Mouse (Mus musculus) liver, embryonic 14.5 days (tissue): ENCODE measurements at regions not wholly inside any gene's neighbourhood (a gene's known extent, or its start where the extent isn't known, plus 50 kb on each side); places are given as distances from the start of the nearest gene placed in this dataset.

Source experiments
- CTCF ChIP-seq: IDR thresholded peaks from 2 replicates; pipeline ENCODE4 v1.5.1; 2016; ENCODE audit warnings: antibody characterized with exemption, low read depth, control low read depth
- EP300 ChIP-seq: IDR thresholded peaks from 2 replicates; pipeline ENCODE4 v1.6.1; 2016; ENCODE audit warnings: antibody characterized with exemption, low read depth

GRCm38 (mm10) chr12:112363349-112363748 is 125.9 kb upstream of the A530016L24Rik start:
- TF ChIP-seq CTCF, result no peak
- no peak for TF ChIP-seq EP300
